Mouse (Mus musculus): Measurements from ENCODE around the gene Spryd3.

DNA sequence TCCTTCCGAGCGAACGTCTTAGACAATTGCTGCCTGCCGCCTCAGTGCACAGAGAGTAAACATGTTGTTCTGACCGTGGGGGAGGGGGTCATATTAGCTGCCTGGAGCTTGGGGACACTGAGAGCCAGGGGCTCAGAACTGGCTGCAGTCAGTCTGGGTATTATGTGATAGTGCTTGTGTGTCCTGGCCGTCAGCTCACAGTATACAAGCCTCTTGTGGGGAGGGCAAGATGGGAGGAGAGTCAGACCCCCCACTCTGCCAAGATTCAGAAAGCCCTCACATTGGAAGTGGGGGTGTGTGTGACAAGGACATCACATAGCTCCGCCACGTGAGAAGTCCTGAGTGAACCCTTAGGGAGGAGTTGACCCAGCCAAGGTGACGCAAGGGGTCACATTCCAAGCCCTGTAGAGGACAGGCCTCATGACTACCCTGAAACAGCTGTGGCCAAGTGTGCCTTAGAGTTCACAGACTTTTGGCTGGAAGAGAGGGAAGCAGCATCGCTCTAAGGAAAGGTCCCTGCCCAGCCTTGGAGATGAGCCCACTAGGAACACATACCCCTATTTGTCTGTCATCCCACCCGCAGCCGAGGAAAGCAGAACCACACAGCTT, 32.0 kb downstream of the Spryd3 start:
- no peak for TF ChIP-seq CTCF (IDR thresholded peaks at IDR 0.05 in 2 of 3, conservative IDR thresholded peaks at IDR 0.05 in 1 of 3; ENCODE audit: control insufficient read depth in 1 of 3, insufficient read depth in 1 of 3, low read depth in 2 of 3, low read length in 3 of 3, poor library complexity in 1 of 3, severe bottlenecking in 1 of 3)
- no peak for TF ChIP-seq POLR2A (IDR thresholded peaks at IDR 0.05; ENCODE audit: control insufficient read depth in 1 of 2, insufficient read depth in 1 of 2, low read depth in 1 of 2, low read length in 2 of 2, poor library complexity in 1 of 2)
- no peak for TF ChIP-seq UBTF (IDR thresholded peaks at IDR 0.05; ENCODE audit: borderline replicate concordance, insufficient read depth, low read depth, low read length)
- TF ChIP-seq EP300 (IDR thresholded peaks at IDR 0.05; ENCODE audit: low read depth in 1 of 2, low read length in 2 of 2) = no peak
- TF ChIP-seq TBP (IDR thresholded peaks at IDR 0.05; ENCODE audit: low read depth, low read length) = no peak
